Mouse (Mus musculus): ENCODE results near the gene Cdca4.
A peak's percentile ranks its signal among the peaks of the same experiment; 100 is the strongest.
"Not testable (repeated sequence)": the region's sequence is repeated elsewhere in the genome, so short reads cannot be mapped to it uniquely, and the experiment has no call there.

The Cdca4 gene

GRCm38 (mm10) chr12:112822676-112823075 lies 6.5 kb downstream of the Cdca4 start:
- DNase-seq (ENCODE audit: low read depth, low spot score): no peak

GRCm38 (mm10) chr12:112821974-112822373 lies 7.2 kb downstream of the Cdca4 start:
- no peak for DNase-seq (ENCODE audit: low read depth, low spot score)

- no peak for DNase-seq (ENCODE audit: low read depth, low spot score)
These were observed 8.0 kb downstream of the Cdca4 start for GRCm38 (mm10) chr12:112821216-112821615.

- no peak for DNase-seq (ENCODE audit: low read depth, low spot score)
These were observed 8.7 kb downstream of the Cdca4 start for GRCm38 (mm10) chr12:112820401-112820999.

GRCm38 (mm10) chr12:112819057-112819662 lies 10.1 kb downstream of the Cdca4 start:
- no peak for DNase-seq (ENCODE audit: low read depth, low spot score)

GRCm38 (mm10) chr12:112816866-112817265 lies 12.4 kb downstream of the Cdca4 start:
- DNase-seq (ENCODE audit: low read depth, low spot score): not testable (repeated sequence)

- DNase-seq (ENCODE audit: low read depth, low spot score): no peak
These were observed 12.9 kb downstream of the Cdca4 start for GRCm38 (mm10) chr12:112816294-112816693.

- DNase-seq (ENCODE audit: low read depth, low spot score): no peak
These were observed 14.3 kb downstream of the Cdca4 start for GRCm38 (mm10) chr12:112814682-112815470.

- no peak for DNase-seq (ENCODE audit: low read depth, low spot score)
These were observed 15.9 kb downstream of the Cdca4 start for GRCm38 (mm10) chr12:112813370-112813769.

- DNase-seq (ENCODE audit: low read depth, low spot score): no peak
These were observed 18.9 kb downstream of the Cdca4 start for GRCm38 (mm10) chr12:112810092-112810885.

- no peak for DNase-seq (ENCODE audit: low read depth, low spot score)
These were observed 19.6 kb downstream of the Cdca4 start for GRCm38 (mm10) chr12:112809641-112810040.

GRCm38 (mm10) chr12:112808587-112809364 lies 20.4 kb downstream of the Cdca4 start, which contains the start of gene Clba1:
TSS of gene Clba1 (plus strand) at chr12:112808937.
- peak; percentile 85 for DNase-seq (ENCODE audit: low read depth, low spot score)

GRCm38 (mm10) chr12:112808212-112808586 lies 21.0 kb downstream of the Cdca4 start:
- no peak for DNase-seq (ENCODE audit: low read depth, low spot score)

GRCm38 (mm10) chr12:112807796-112808195 lies 21.4 kb downstream of the Cdca4 start:
- no peak for DNase-seq (ENCODE audit: low read depth, low spot score)

- DNase-seq (ENCODE audit: low read depth, low spot score): no peak
These were observed 23.2 kb downstream of the Cdca4 start for GRCm38 (mm10) chr12:112806044-112806443.

- no peak for DNase-seq (ENCODE audit: low read depth, low spot score)
These were observed 25.2 kb downstream of the Cdca4 start for GRCm38 (mm10) chr12:112804046-112804445.

GRCm38 (mm10) chr12:112802917-112803316 lies 26.3 kb downstream of the Cdca4 start:
- no peak for DNase-seq (ENCODE audit: low read depth, low spot score)

- DNase-seq (ENCODE audit: low read depth, low spot score): no peak
These were observed 27.1 kb downstream of the Cdca4 start, which contains the start of gene Ahnak2 for GRCm38 (mm10) chr12:112801864-112802846. TSS of gene Ahnak2 (minus strand) at chr12:112802657.

GRCm38 (mm10) chr12:112800476-112800875 lies 28.7 kb downstream of the Cdca4 start:
- DNase-seq (ENCODE audit: low read depth, low spot score): no peak

All from WW6 (cell line).